Mouse (Mus musculus) forebrain, embryonic 14.5 days (tissue): ENCODE data around the gene Sh2d5. TPM values are rescaled to one million over a fixed set of nuclear protein-coding genes. Genes with fewer than 3 reads are reported as not detected.

ENCODE experiments used
- ATAC-seq: fragments of 200-750 bp; cut with Nextera tagmentation; 2 replicates; pipeline ENCODE4 v1.8.0; 2017; ENCODE audit warnings: mild to moderate bottlenecking, moderate library complexity
- DNase-seq: peaks from one replicate; pipeline ENCODE4 v3.0.0-alpha.2; 2015; ENCODE audit warnings: low spot score
- H3K27ac ChIP-seq: fragments of 300-500 bp; sonication (generic); 2 replicates; pipeline ENCODE4 v1.5.1; 2014; ENCODE audit warnings: low read depth, mild to moderate bottlenecking, control low read depth, low read length, moderate library complexity
- H3K27me3 ChIP-seq: fragments of 300-500 bp; sonication (generic); replicated peaks from 2 replicates; pipeline ENCODE4 v1.6.1; 2014; ENCODE audit warnings: low read length, control low read depth, mixed read lengths; ENCODE audit not compliant: control insufficient read depth, insufficient read depth
- H3K36me3 ChIP-seq: fragments of 300-500 bp; sonication (generic); 2 replicates; pipeline ENCODE4 v1.6.1; 2014; ENCODE audit warnings: low read length, control low read depth; ENCODE audit not compliant: control insufficient read depth, insufficient read depth
- H3K4me1 ChIP-seq: fragments of 300-500 bp; sonication (generic); 2 replicates; pipeline ENCODE4 v1.6.1; 2014; ENCODE audit warnings: antibody characterized with exemption, low read length, control low read depth; ENCODE audit not compliant: control insufficient read depth, insufficient read depth
- H3K4me2 ChIP-seq: fragments of 300-500 bp; sonication (generic); 2 replicates; pipeline ENCODE4 v1.6.1; 2014; ENCODE audit warnings: mild to moderate bottlenecking, control low read depth, low read length
- H3K4me3 ChIP-seq: fragments of 300-500 bp; sonication (generic); 2 replicates; pipeline ENCODE4 v1.5.1; 2014; ENCODE audit warnings: low read depth, low read length, control low read depth
- H3K9ac ChIP-seq: fragments of 300-500 bp; sonication (generic); 2 replicates; pipeline ENCODE4 v1.6.1; 2014; ENCODE audit warnings: mild to moderate bottlenecking, low read length, control low read depth, moderate library complexity
- H3K9me3 ChIP-seq: fragments of 300-500 bp; sonication (generic); replicated peaks from 2 replicates; pipeline ENCODE4 v1.6.1; 2016; ENCODE audit warnings: low read length, control low read depth, mixed read lengths; ENCODE audit not compliant: control insufficient read depth
- WGBS: fragments of 180-500 bp; shearing (Covaris S2); extraction: QIAGEN DNeasy Blood & Tissue Kit; methylation state at CpG from one replicate; pipeline ENCODE4 v1.1.7; 2014; 5-methylcytosine and 5-hydroxymethylcytosine counted together
- polyA plus RNA-seq: library from polyadenylated mRNA; unstranded; fragments of >200 nt; fragmentation: Nextera tagmentation; extraction: Ambion mirVana; gene quantifications from 2 replicates; pipeline ENCODE4 v1.2.1, GENCODE M21; 2014

Sh2d5 gene
- polyA plus RNA-seq, 1 experiment from 2014 or later: 4.0 TPM

GRCm38 (mm10) chr4:138303742-138304141, 53.5 kb downstream of the Sh2d5 start:
- Histone ChIP-seq H3K9ac (peak overlapping the region; percentile 75), H3K27ac (peak overlapping the region; percentile 60; the same call in 1 of the 2 replicates), H3K36me3 (peaks cover 16% of the 10 kb centered on the region), H3K27me3 (no peaks in the 10 kb centered on the region), H3K4me3 (peak overlapping the region; percentile 93), H3K4me2 (peak overlapping the region; percentile 94), H3K9me3 (no peaks in the 10 kb centered on the region), H3K4me1 (peaks cover 10% of the 10 kb centered on the region)
- 14% methylated on average over 18 of the region's 18 CpGs for WGBS
- DNase-seq: no peak
- no peak for ATAC-seq

- H3K36me3 ChIP-seq: peaks cover 24% of the 10 kb centered on the region
- H3K4me3 ChIP-seq: peak within 1 kb of the TSS; percentile 93
- H3K4me1 ChIP-seq: peaks cover 10% of the 10 kb centered on the region
- under 1% methylated on average over 59 of the region's 64 CpGs for WGBS
- H3K4me2 ChIP-seq: peak within 1 kb of the TSS; percentile 94
- H3K9me3 ChIP-seq: no peaks in the 10 kb centered on the region
- no peaks in the 10 kb centered on the region for H3K27me3 ChIP-seq
- H3K9ac ChIP-seq: peak within 1 kb of the TSS; percentile 94
- peak; percentile 100 for DNase-seq
- peak within 1 kb of the TSS; percentile 73 for H3K27ac ChIP-seq
- ATAC-seq: peak; percentile 99
These were observed 54.3 kb downstream of the Sh2d5 start, which contains the start of gene Ddost for GRCm38 (mm10) chr4:138304340-138305104. Gene Ddost (plus strand): TSS chr4:138304730.

- Histone ChIP-seq H3K4me2 (no peak overlapping the region), H3K4me3 (no peak overlapping the region), H3K27me3 (no peaks in the 10 kb centered on the region), H3K27ac (no peak overlapping the region), H3K36me3 (peaks cover 48% of the 10 kb centered on the region), H3K9me3 (no peaks in the 10 kb centered on the region), H3K4me1 (peaks cover 10% of the 10 kb centered on the region), H3K9ac (no peak overlapping the region)
- ATAC-seq (no peak), DNase-seq (no peak)
- WGBS: 73% methylated on average over 3 of the region's 3 CpGs
These were observed 56.8 kb downstream of the Sh2d5 start for GRCm38 (mm10) chr4:138307025-138307424.

GRCm38 (mm10) chr4:138307739-138308138, 57.5 kb downstream of the Sh2d5 start:
- no peak overlapping the region for H3K9ac ChIP-seq
- no peak overlapping the region for H3K4me2 ChIP-seq
- no peak overlapping the region for H3K27ac ChIP-seq
- peaks cover 55% of the 10 kb centered on the region for H3K36me3 ChIP-seq
- no peak overlapping the region for H3K4me3 ChIP-seq
- H3K27me3 ChIP-seq: no peaks in the 10 kb centered on the region
- WGBS: 82% methylated on average over 12 of the region's 12 CpGs
- H3K9me3 ChIP-seq: no peaks in the 10 kb centered on the region
- no peak for ATAC-seq
- DNase-seq: no peak
- peaks cover 10% of the 10 kb centered on the region for H3K4me1 ChIP-seq

- no peak for ATAC-seq
These were observed 60.2 kb downstream of the Sh2d5 start for GRCm38 (mm10) chr4:138310311-138310910.

More at GRCm38 (mm10) chr4:138310311-138310910, 60.2 kb downstream of the Sh2d5 start:
- DNase-seq: no peak
- Histone ChIP-seq H3K4me1 (peaks cover 5% of the 10 kb centered on the region), H3K4me2 (no peak overlapping the region), H3K9ac (no peak overlapping the region), H3K27me3 (no peaks in the 10 kb centered on the region), H3K9me3 (no peaks in the 10 kb centered on the region), H3K36me3 (peaks cover 82% of the 10 kb centered on the region), H3K4me3 (no peak overlapping the region), H3K27ac (no peak overlapping the region)
- WGBS: 95% methylated on average over 19 of the region's 19 CpGs

Other genes with a start within 250 kb of the Sh2d5 start
- gene Hp1bp3, start 34.1 kb upstream of the Sh2d5 start, polyA plus RNA-seq: 257 and 277 TPM in 2 replicates
- gene Kif17, start within 50 bp of the Sh2d5 start, polyA plus RNA-seq: 0.61 and 0.85 TPM in 2 replicates
- 182 and 192 TPM in 2 replicates for gene Ddost, start 54.3 kb downstream of the Sh2d5 start, polyA plus RNA-seq
- 42.2 and 47.6 TPM in 2 replicates for gene Pink1, start 75.9 kb downstream of the Sh2d5 start, polyA plus RNA-seq
- gene Cda, start 117.6 kb downstream of the Sh2d5 start, polyA plus RNA-seq: 2.2 and 2.3 TPM in 2 replicates
- 1.8 and 4.8 TPM in 2 replicates for gene Fam43b, start 146.1 kb downstream of the Sh2d5 start, polyA plus RNA-seq
- 16.2 and 21.9 TPM in 2 replicates for gene Mul1, start 184.3 kb downstream of the Sh2d5 start, polyA plus RNA-seq
- 7.5 and 7.8 TPM in 2 replicates for gene Camk2n1, start 203.9 kb downstream of the Sh2d5 start, polyA plus RNA-seq